Mouse (Mus musculus) thymus, postnatal 14 days (tissue): ENCODE results near the gene Mup10.
"Not testable (repeated sequence)": the region's sequence is repeated elsewhere in the genome, so short reads cannot be mapped to it uniquely, and the experiment has no call there.

Source experiments
- DNase-seq: peaks from one replicate; pipeline ENCODE4 v3.0.0; 2021

Mup10 gene

GRCm38 (mm10) chr4:60582099-60582498, at the start of gene Mup10:
Gene Mup10, minus strand, starts transcription at chr4:60582199.
- DNase-seq = not testable (repeated sequence)
